Mouse (Mus musculus) G1E (cell line): Measurements from ENCODE around the gene Eef1akmt3. TPM values are rescaled to one million over a fixed set of nuclear protein-coding genes. Genes with fewer than 3 reads are reported as not detected.

Source experiments
- ATAC-seq: 2 replicates; pipeline ENCODE4 v1.8.0; 2016; ENCODE audit warnings: mild to moderate bottlenecking; ENCODE audit not compliant: insufficient number of reproducible peaks, poor library complexity, low FRiP score, severe bottlenecking; ENCODE audit errors: extremely low read depth
- DNase-seq: peaks from one replicate; pipeline ENCODE4 v3.0.0; 2012; ENCODE audit warnings: low spot score
- H3K27me3 ChIP-seq: 2 replicates; pipeline ENCODE4 v1.6.1; 2012; ENCODE audit warnings: mild to moderate bottlenecking, low read length, inconsistent platforms; ENCODE audit not compliant: insufficient read depth
- H3K36me3 ChIP-seq: replicated peaks from 2 replicates; pipeline ENCODE3; 2012; ENCODE audit warnings: mild to moderate bottlenecking, inconsistent platforms
- H3K4me1 ChIP-seq: 2 replicates; pipeline ENCODE4 v1.6.1; 2012; ENCODE audit warnings: low read depth, low read length, inconsistent platforms, mixed read lengths; ENCODE audit not compliant: insufficient read depth
- H3K4me3 ChIP-seq: 2 replicates; pipeline ENCODE4 v1.5.1; 2012; ENCODE audit warnings: low read depth, mild to moderate bottlenecking, inconsistent platforms, low read length, moderate library complexity, mixed read lengths
- H3K9me3 ChIP-seq: replicated peaks from 2 replicates; pipeline ENCODE4 v1.6.1; 2012; ENCODE audit warnings: inconsistent platforms
- CTCF ChIP-seq: IDR thresholded peaks from 2 replicates; pipeline ENCODE4 v1.5.1; 2012; ENCODE audit warnings: low read depth, low read length, inconsistent platforms, mixed read lengths
- GATA1 ChIP-seq: IDR thresholded peaks from 2 replicates; pipeline ENCODE4 v1.6.1; 2012; ENCODE audit warnings: borderline replicate concordance, low read length, inconsistent platforms, mixed read lengths
- GATA2 ChIP-seq: IDR thresholded peaks from 2 replicates; pipeline ENCODE4 v1.6.1; 2012; ENCODE audit warnings: low read depth, low read length, inconsistent platforms, borderline replicate concordance
- POLR2AphosphoS5 ChIP-seq: IDR thresholded peaks from 2 replicates; pipeline ENCODE4 v1.6.1; 2012; ENCODE audit warnings: low read depth, low read length, inconsistent platforms; ENCODE audit not compliant: insufficient replicate concordance
- TAL1 ChIP-seq: conservative IDR thresholded peaks from 2 replicates; pipeline ENCODE4 v1.6.1; 2012; ENCODE audit warnings: low read depth, low read length, inconsistent platforms, mixed read lengths
- polyA plus RNA-seq: library from polyadenylated mRNA; stranded (reverse); fragments of >175 nt; gene quantifications from 2 replicates; pipeline ENCODE4 v1.2.3, GENCODE M21; 2012
- total RNA-seq, 2 experiments: library from RNA; stranded (forward) in 1 of 2; stranded (reverse) in 1 of 2; fragments of 200-1000 nt in 1 of 2; fragments of >200 nt in 1 of 2; fragmentation: Nextera tagmentation in 1 of 2; gene quantifications; 2 replicates each; pipeline ENCODE4 v1.2.3; 2014 to 2017

Gene Eef1akmt3
- total and polyA plus RNA-seq, 3 experiments, result 0.11 to 0.68 (median 0.17) TPM

- no peak for ATAC-seq
- H3K27me3 ChIP-seq, result no peaks in the 10 kb centered on the region
- DNase-seq, result no peak
- no peak overlapping the region for H3K4me3 ChIP-seq
- no peaks in the 10 kb centered on the region for H3K9me3 ChIP-seq
- H3K36me3 ChIP-seq, result peaks cover 82% of the 10 kb centered on the region
- no peak for TF ChIP-seq CTCF
- no peak for TF ChIP-seq POLR2AphosphoS5
- no peak for TF ChIP-seq TAL1
- TF ChIP-seq GATA2, result no peak
- TF ChIP-seq GATA1, result no peak
- H3K4me1 ChIP-seq, result peaks cover 21% of the 10 kb centered on the region
Measured at GRCm38 (mm10) chr10:126993621-126994020, 47.7 kb downstream of the Eef1akmt3 start.

GRCm38 (mm10) chr10:126991676-126992075 is 49.6 kb downstream of the Eef1akmt3 start:
- no peaks in the 10 kb centered on the region for H3K27me3 ChIP-seq
- DNase-seq, result no peak
- H3K4me3 ChIP-seq, result no peak overlapping the region
- ATAC-seq, result no peak
- H3K4me1 ChIP-seq, result peaks cover 31% of the 10 kb centered on the region
- TF ChIP-seq POLR2AphosphoS5 (no peak), TAL1 (no peak), CTCF (no peak), GATA2 (no peak), GATA1 (no peak)
- no peaks in the 10 kb centered on the region for H3K9me3 ChIP-seq
- H3K36me3 ChIP-seq, result peaks cover 83% of the 10 kb centered on the region

- Histone ChIP-seq H3K36me3 (peaks cover 86% of the 10 kb centered on the region), H3K4me1 (peaks cover 40% of the 10 kb centered on the region), H3K9me3 (no peaks in the 10 kb centered on the region), H3K4me3 (no peak overlapping the region), H3K27me3 (no peaks in the 10 kb centered on the region)
- TF ChIP-seq CTCF (peak; percentile 77; the same call in 1 of the 2 replicates), TAL1 (no peak)
- ATAC-seq (peak; percentile 64), DNase-seq (peak; percentile 77)
Measured at GRCm38 (mm10) chr10:126990313-126991056, 50.8 kb downstream of the Eef1akmt3 start.

- TF ChIP-seq POLR2AphosphoS5 (no peak), CTCF (no peak), TAL1 (no peak), GATA2 (no peak), GATA1 (no peak)
- H3K4me3 ChIP-seq, result no peak overlapping the region
- H3K4me1 ChIP-seq, result peaks cover 50% of the 10 kb centered on the region
- H3K36me3 ChIP-seq, result peaks cover 84% of the 10 kb centered on the region
- ATAC-seq (no peak), DNase-seq (no peak)
- no peaks in the 10 kb centered on the region for H3K9me3 ChIP-seq
- no peaks in the 10 kb centered on the region for H3K27me3 ChIP-seq
Measured at GRCm38 (mm10) chr10:126988513-126989165, 52.7 kb downstream of the Eef1akmt3 start.

GRCm38 (mm10) chr10:126987183-126988118 is 53.9 kb downstream of the Eef1akmt3 start:
- Histone ChIP-seq H3K27me3 (no peaks in the 10 kb centered on the region), H3K4me1 (peaks cover 59% of the 10 kb centered on the region), H3K4me3 (0 out of 2 replicates have a peak overlapping the region, but pooled peaks have one; percentile 24), H3K36me3 (peaks cover 84% of the 10 kb centered on the region), H3K9me3 (no peaks in the 10 kb centered on the region)
- TF ChIP-seq TAL1 (no peak), POLR2AphosphoS5 (no peak), CTCF (no peak), GATA2 (no peak), GATA1 (no peak)
- ATAC-seq, result no peak
- DNase-seq, result no peak

- no peak for TF ChIP-seq POLR2AphosphoS5
- no peak for TF ChIP-seq CTCF
- no peak for TF ChIP-seq GATA1
- no peak for TF ChIP-seq TAL1
- TF ChIP-seq GATA2, result no peak
- ATAC-seq (no peak; the same call in 1 of the 2 replicates), DNase-seq (no peak)
- Histone ChIP-seq H3K36me3 (peaks cover 84% of the 10 kb centered on the region), H3K9me3 (no peaks in the 10 kb centered on the region), H3K4me1 (peaks cover 68% of the 10 kb centered on the region), H3K4me3 (no peak overlapping the region), H3K27me3 (no peaks in the 10 kb centered on the region)
Measured at GRCm38 (mm10) chr10:126986541-126986961, 54.8 kb downstream of the Eef1akmt3 start.
